Mouse (Mus musculus): ENCODE measurements around the gene 9130019O22Rik. TPM values are rescaled to one million over a fixed set of nuclear protein-coding genes. Genes with fewer than 3 reads are reported as not detected.
A peak's percentile ranks its signal among the peaks of the same experiment; 100 is the strongest.
"Not testable (repeated sequence)": the region's sequence is repeated elsewhere in the genome, so short reads cannot be mapped to it uniquely, and the experiment has no call there.

The 9130019O22Rik gene
- total RNA-seq, 2 experiments from 2014 or later = 2.8 to 3.0 TPM

- DNase-seq = no peak
Measured at GRCm38 (mm10) chr7:127378310-127378921, 8.6 kb downstream of the 9130019O22Rik start.

GRCm38 (mm10) chr7:127375271-127376245, 11.4 kb downstream of the 9130019O22Rik start, which contains the start of gene Zfp747:
Zfp747 (minus strand) TSS chr7:127376050.
- DNase-seq = peak; percentile 93
- intact Hi-C loops (cut with DNase I) = not testable (repeated sequence)

More at GRCm38 (mm10) chr7:127378310-127378921, 8.6 kb downstream of the 9130019O22Rik start:
- intact Hi-C loops (cut with DNase I) = no loop called here

- DNase-seq; intact Hi-C loops (cut with DNase I): not testable (repeated sequence)
Measured at GRCm38 (mm10) chr7:127371870-127372269, 15.1 kb downstream of the 9130019O22Rik start.

GRCm38 (mm10) chr7:127371213-127371612, 15.8 kb downstream of the 9130019O22Rik start:
- intact Hi-C loops (cut with DNase I) = no loop called here
- DNase-seq = no peak

- intact Hi-C loops (cut with DNase I) = loop anchor here (10.0 kb wide), 1 partner anchor 109 kb away; the partner anchor contains the start of gene Fbrs
- no peak for DNase-seq
Measured at GRCm38 (mm10) chr7:127366249-127366648, 20.7 kb downstream of the 9130019O22Rik start.

GRCm38 (mm10) chr7:127364166-127364565, 22.8 kb downstream of the 9130019O22Rik start:
- DNase-seq = no peak
- intact Hi-C loops (cut with DNase I) = loop anchor here (5.0 to 10.0 kb wide), 2 partner anchors 111 to 133 kb away; partner anchors contain the start of gene Fbrs

GRCm38 (mm10) chr7:127363475-127363921, 23.5 kb downstream of the 9130019O22Rik start:
- peak; percentile 49 for DNase-seq
- intact Hi-C loops (cut with DNase I) = loop anchor here (5.0 to 10.0 kb wide), 2 partner anchors 111 to 134 kb away; partner anchors contain the start of gene Fbrs

- not testable (repeated sequence) for DNase-seq
- intact Hi-C loops (cut with DNase I) = loop anchor here (5.0 to 10.0 kb wide), 2 partner anchors 112 to 135 kb away; partner anchors contain the start of gene Fbrs
Measured at GRCm38 (mm10) chr7:127362418-127362817, 24.5 kb downstream of the 9130019O22Rik start.

GRCm38 (mm10) chr7:127361449-127361848, 25.5 kb downstream of the 9130019O22Rik start:
- no peak for DNase-seq
- intact Hi-C loops (cut with DNase I) = loop anchor here (5.0 to 10.0 kb wide), 2 partner anchors 113 to 136 kb away; partner anchors contain the start of gene Fbrs

- intact Hi-C loops (cut with DNase I) = loop anchor here (5.0 to 10.0 kb wide), 2 partner anchors 115 to 137 kb away; partner anchors contain the start of gene Fbrs
- no peak for DNase-seq
Measured at GRCm38 (mm10) chr7:127360265-127360664, 26.7 kb downstream of the 9130019O22Rik start.

- no peak for DNase-seq
- intact Hi-C loops (cut with DNase I) = no loop called here
Measured at GRCm38 (mm10) chr7:127358472-127358871, 28.5 kb downstream of the 9130019O22Rik start.

- intact Hi-C loops (cut with DNase I) = no loop called here
- no peak for DNase-seq
Measured at GRCm38 (mm10) chr7:127357871-127358270, 29.1 kb downstream of the 9130019O22Rik start.

GRCm38 (mm10) chr7:127355796-127356195, 31.2 kb downstream of the 9130019O22Rik start:
- DNase-seq = no peak
- intact Hi-C loops (cut with DNase I) = no loop called here

- intact Hi-C loops (cut with DNase I) = no loop called here
- no peak for DNase-seq
Measured at GRCm38 (mm10) chr7:127351230-127352004, 35.5 kb downstream of the 9130019O22Rik start.

GRCm38 (mm10) chr7:127346676-127347075, 40.3 kb downstream of the 9130019O22Rik start:
- no peak for DNase-seq
- intact Hi-C loops (cut with DNase I) = no loop called here

GRCm38 (mm10) chr7:127345512-127346325, 41.2 kb downstream of the 9130019O22Rik start, which contains the start of gene Zfp768:
Zfp768 (minus strand) TSS chr7:127345589.
- intact Hi-C loops (cut with DNase I) = no loop called here
- peak; percentile 96 for DNase-seq

GRCm38 (mm10) chr7:127345092-127345491, 41.9 kb downstream of the 9130019O22Rik start:
- DNase-seq = no peak
- intact Hi-C loops (cut with DNase I) = no loop called here

GRCm38 (mm10) chr7:127344371-127344770, 42.6 kb downstream of the 9130019O22Rik start:
- DNase-seq = no peak
- intact Hi-C loops (cut with DNase I) = no loop called here
